Mouse (Mus musculus): Measurements from ENCODE around the gene Pkig. TPM values are rescaled to one million over a fixed set of nuclear protein-coding genes. Genes with fewer than 3 reads are reported as not detected.

Pkig gene
- total and polyA plus RNA-seq, 3 experiments = 214 to 344 (median 237) TPM

- TF ChIP-seq EP300 (IDR thresholded peaks at IDR 0.05; ENCODE audit: insufficient read depth, low read depth, low read length) = no peak
- no peak for TF ChIP-seq CTCF (IDR thresholded peaks at IDR 0.05)
- TF ChIP-seq POLR2A (IDR thresholded peaks at IDR 0.05; ENCODE audit: insufficient read depth, low read depth, low read length) = no peak
- peaks cover 7% of the 10 kb centered on the region for H3K36me3 ChIP-seq (ENCODE audit: control insufficient read depth, insufficient read depth, low read length)
- H3K27ac ChIP-seq = peak overlapping the region; percentile 52
- 44% methylated on average over 2 of the region's 2 CpGs for WGBS
- no peaks in the 10 kb centered on the region for H3K27me3 ChIP-seq (ENCODE audit: control insufficient read depth, insufficient read depth, low read length)
- no peak overlapping the region for H3K4me3 ChIP-seq
- H3K9ac ChIP-seq (ENCODE audit: low read depth, low read length) = no peak overlapping the region
- H3K79me2 ChIP-seq (replicated peaks; ENCODE audit: control insufficient read depth, insufficient read depth, low read length) = peaks cover 5% of the 10 kb centered on the region
- intact Hi-C loops (cut with DNase I) = no loop called here
- DNase-seq = no peak
- peaks cover 20% of the 10 kb centered on the region for H3K4me1 ChIP-seq (ENCODE audit: control insufficient read depth, insufficient read depth, low read length)
Observed at GRCm38 (mm10) chr2:163662698-163663221, 4.6 kb downstream of the Pkig start.

- intact Hi-C loops (cut with DNase I) = no loop called here
- no peak overlapping the region for H3K27ac ChIP-seq
- TF ChIP-seq EP300 (IDR thresholded peaks at IDR 0.05; ENCODE audit: insufficient read depth, low read depth, low read length) (no peak), POLR2A (IDR thresholded peaks at IDR 0.05; ENCODE audit: insufficient read depth, low read depth, low read length) (no peak), CTCF (IDR thresholded peaks at IDR 0.05) (no peak)
Observed at GRCm38 (mm10) chr2:163663930-163664329, 5.7 kb downstream of the Pkig start.

DNA sequence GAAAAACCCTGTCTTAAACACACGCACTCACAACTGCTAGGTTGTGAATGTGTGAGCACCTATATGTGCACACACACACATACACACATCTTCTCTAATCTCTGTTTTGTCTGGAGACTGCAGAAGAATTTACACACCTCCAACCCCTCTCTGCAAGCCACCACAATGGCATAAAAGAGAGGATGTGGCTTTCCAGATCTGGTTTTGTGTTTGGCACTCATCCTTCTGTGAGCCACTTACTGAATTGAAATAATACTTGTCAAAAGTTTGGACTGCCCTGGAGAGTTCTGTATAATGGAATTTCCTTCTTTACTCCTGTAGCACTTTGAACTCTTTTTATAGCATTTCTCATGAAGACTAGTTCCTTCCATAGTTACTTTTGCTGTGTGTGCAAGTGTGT is 8.9 kb downstream of the Pkig start:
- H3K4me1 ChIP-seq (ENCODE audit: control insufficient read depth, insufficient read depth, low read length) = peaks cover 13% of the 10 kb centered on the region
- H3K36me3 ChIP-seq (ENCODE audit: control insufficient read depth, insufficient read depth, low read length) = peaks cover 11% of the 10 kb centered on the region
- WGBS = 97% methylated on average over 1 of the region's 1 CpGs
- H3K27me3 ChIP-seq (ENCODE audit: control insufficient read depth, insufficient read depth, low read length) = no peaks in the 10 kb centered on the region
- no peak overlapping the region for H3K27ac ChIP-seq
- peaks cover 2% of the 10 kb centered on the region for H3K79me2 ChIP-seq (replicated peaks; ENCODE audit: control insufficient read depth, insufficient read depth, low read length)
- intact Hi-C loops (cut with DNase I) = no loop called here
- no peak overlapping the region for H3K4me3 ChIP-seq
- DNase-seq = no peak
- no peak for TF ChIP-seq POLR2A (IDR thresholded peaks at IDR 0.05; ENCODE audit: insufficient read depth, low read depth, low read length)
- TF ChIP-seq EP300 (IDR thresholded peaks at IDR 0.05; ENCODE audit: insufficient read depth, low read depth, low read length) = no peak
- TF ChIP-seq CTCF (IDR thresholded peaks at IDR 0.05) = no peak
- H3K9ac ChIP-seq (ENCODE audit: low read depth, low read length) = no peak overlapping the region

More at GRCm38 (mm10) chr2:163663930-163664329, 5.7 kb downstream of the Pkig start:
- no peak overlapping the region for H3K4me3 ChIP-seq
- peaks cover 5% of the 10 kb centered on the region for H3K79me2 ChIP-seq (replicated peaks; ENCODE audit: control insufficient read depth, insufficient read depth, low read length)
- peaks cover 7% of the 10 kb centered on the region for H3K36me3 ChIP-seq (ENCODE audit: control insufficient read depth, insufficient read depth, low read length)
- H3K27me3 ChIP-seq (ENCODE audit: control insufficient read depth, insufficient read depth, low read length) = no peaks in the 10 kb centered on the region
- peaks cover 20% of the 10 kb centered on the region for H3K4me1 ChIP-seq (ENCODE audit: control insufficient read depth, insufficient read depth, low read length)
- DNase-seq = no peak
- WGBS = 50% methylated on average over 3 of the region's 3 CpGs
- no peak overlapping the region for H3K9ac ChIP-seq (ENCODE audit: low read depth, low read length)

DNA sequence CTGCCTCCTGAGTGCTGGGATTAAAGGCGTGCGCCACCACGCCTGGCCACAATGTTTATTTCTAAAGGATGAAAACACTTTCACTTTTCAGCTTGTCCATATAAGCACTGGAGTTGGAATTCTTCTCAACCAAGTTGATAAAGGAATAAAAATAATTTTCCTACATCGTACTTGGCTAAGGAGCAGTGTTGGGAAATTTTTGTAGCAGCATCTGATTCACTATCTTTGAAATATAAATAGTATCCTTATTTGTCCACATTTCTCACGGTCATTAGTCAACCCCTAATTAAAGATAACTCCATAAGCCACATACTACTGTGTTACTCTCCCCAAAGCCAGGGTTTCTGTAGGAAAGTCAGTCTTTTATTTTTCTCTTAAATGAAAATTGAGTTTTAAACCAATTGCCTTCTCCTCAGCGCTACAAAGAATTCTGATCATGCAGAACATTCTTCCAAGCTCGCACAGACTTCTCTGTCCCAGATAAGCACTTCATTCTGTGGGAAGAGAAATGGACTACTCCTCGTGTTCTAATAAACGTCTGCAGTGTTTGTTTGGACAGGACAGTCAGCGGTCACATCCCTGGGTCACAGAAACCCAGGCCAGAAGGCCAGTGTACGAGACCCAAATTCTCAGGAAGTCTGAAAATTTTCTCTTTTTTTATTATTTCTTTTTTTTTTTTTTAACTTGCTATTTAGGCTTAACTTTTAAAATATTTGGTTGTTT is 12.8 kb downstream of the Pkig start:
- TF ChIP-seq EP300 (IDR thresholded peaks at IDR 0.05; ENCODE audit: insufficient read depth, low read depth, low read length) (0 out of 2 replicates have a peak, but pooled peaks have one; percentile 16), CTCF (IDR thresholded peaks at IDR 0.05) (no peak)
- intact Hi-C loops (cut with DNase I) = loop anchor here (2.0 kb wide), 1 partner anchor 14 kb away; no protein-coding TSS in a partner anchor
- Histone ChIP-seq H3K36me3 (ENCODE audit: control insufficient read depth, insufficient read depth, low read length) (peaks cover 13% of the 10 kb centered on the region), H3K79me2 (replicated peaks; ENCODE audit: control insufficient read depth, insufficient read depth, low read length) (peaks cover 4% of the 10 kb centered on the region), H3K4me1 (ENCODE audit: control insufficient read depth, insufficient read depth, low read length) (peaks cover 13% of the 10 kb centered on the region), H3K27me3 (ENCODE audit: control insufficient read depth, insufficient read depth, low read length) (no peaks in the 10 kb centered on the region), H3K27ac (peak overlapping the region; percentile 71), H3K9ac (ENCODE audit: low read depth, low read length) (no peak overlapping the region), H3K4me3 (no peak overlapping the region)
- whole genome bisulfite sequencing = 31% methylated on average over 11 of the region's 11 CpGs
- peak; percentile 26 to 42 for DNase-seq

DNA sequence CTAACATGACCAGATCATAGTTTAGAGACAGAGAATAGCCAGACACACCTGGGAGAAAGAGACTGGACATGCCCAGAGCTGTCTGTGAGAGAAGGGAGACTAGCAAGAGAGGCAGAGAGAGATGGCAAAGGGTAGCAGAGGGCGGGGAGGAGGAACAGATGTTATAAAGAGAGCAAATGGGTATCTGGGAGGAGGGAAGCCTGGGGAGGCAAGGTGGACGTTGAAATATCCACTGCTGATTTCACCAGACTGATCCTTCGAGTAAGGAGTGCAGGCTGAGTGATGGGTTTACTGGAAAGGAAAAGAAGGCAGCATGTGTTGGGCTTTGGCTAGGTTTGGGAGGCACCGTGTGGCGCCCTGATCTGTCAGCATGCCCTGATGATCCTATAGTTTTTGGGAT is 16.2 kb downstream of the Pkig start:
- WGBS = 72% methylated on average over 5 of the region's 5 CpGs
- Histone ChIP-seq H3K27me3 (ENCODE audit: control insufficient read depth, insufficient read depth, low read length) (no peaks in the 10 kb centered on the region), H3K4me1 (ENCODE audit: control insufficient read depth, insufficient read depth, low read length) (peaks cover 21% of the 10 kb centered on the region), H3K9ac (ENCODE audit: low read depth, low read length) (no peak overlapping the region), H3K79me2 (replicated peaks; ENCODE audit: control insufficient read depth, insufficient read depth, low read length) (peaks cover 9% of the 10 kb centered on the region), H3K27ac (peak overlapping the region; percentile 82), H3K4me3 (no peak overlapping the region), H3K36me3 (ENCODE audit: control insufficient read depth, insufficient read depth, low read length) (peaks cover 11% of the 10 kb centered on the region)
- DNase-seq = no peak
- TF ChIP-seq EP300 (IDR thresholded peaks at IDR 0.05; ENCODE audit: insufficient read depth, low read depth, low read length) (no peak), CTCF (IDR thresholded peaks at IDR 0.05) (no peak), POLR2A (IDR thresholded peaks at IDR 0.05; ENCODE audit: insufficient read depth, low read depth, low read length) (no peak)
- intact Hi-C loops (cut with DNase I) = loop anchor here (2.0 kb wide), 1 partner anchor 16 kb away; no protein-coding TSS in a partner anchor

DNA sequence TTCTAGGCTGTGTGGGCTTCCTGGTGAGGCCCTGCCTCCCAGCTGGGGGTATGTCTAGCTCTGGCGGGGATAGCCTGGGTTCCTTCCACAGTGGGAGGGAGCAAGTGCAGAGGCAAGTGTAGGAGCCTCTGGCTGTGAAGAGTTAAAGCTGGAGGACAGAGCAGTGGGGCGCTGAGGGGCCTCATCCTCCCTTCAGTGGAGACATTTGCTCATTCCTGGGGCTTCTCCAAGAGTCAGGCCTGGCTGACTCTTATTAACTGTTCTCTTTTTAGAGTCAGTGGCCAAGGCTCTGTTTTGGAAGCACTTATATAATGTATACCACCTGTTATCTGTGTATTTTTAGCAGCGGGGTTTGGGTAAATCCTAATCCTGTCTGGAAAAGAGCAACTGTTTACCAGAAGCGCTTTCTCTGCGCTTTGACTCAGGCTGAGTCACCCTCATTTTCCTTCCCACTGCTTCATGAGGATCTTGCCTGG is 17.0 kb downstream of the Pkig start:
- TF ChIP-seq EP300 (IDR thresholded peaks at IDR 0.05; ENCODE audit: insufficient read depth, low read depth, low read length) (no peak), CTCF (IDR thresholded peaks at IDR 0.05) (no peak), POLR2A (IDR thresholded peaks at IDR 0.05; ENCODE audit: insufficient read depth, low read depth, low read length) (no peak)
- peak in 1 of 2 experiments; percentile 44 for DNase-seq
- Histone ChIP-seq H3K79me2 (replicated peaks; ENCODE audit: control insufficient read depth, insufficient read depth, low read length) (peaks cover 9% of the 10 kb centered on the region), H3K36me3 (ENCODE audit: control insufficient read depth, insufficient read depth, low read length) (peaks cover 11% of the 10 kb centered on the region), H3K4me1 (ENCODE audit: control insufficient read depth, insufficient read depth, low read length) (peaks cover 21% of the 10 kb centered on the region), H3K4me3 (no peak overlapping the region), H3K27me3 (ENCODE audit: control insufficient read depth, insufficient read depth, low read length) (no peaks in the 10 kb centered on the region), H3K9ac (ENCODE audit: low read depth, low read length) (peak overlapping the region; percentile 71; the same call in 1 of the 2 replicates), H3K27ac (peak overlapping the region; percentile 82)
- intact Hi-C loops (cut with DNase I) = loop anchor here (2.0 to 5.0 kb wide), 2 partner anchors 16 to 42 kb away; no protein-coding TSS in a partner anchor
- WGBS = 37% methylated on average over 5 of the region's 5 CpGs
